Mouse (Mus musculus): ENCODE measurements around the gene Vim. TPM values are rescaled to one million over a fixed set of nuclear protein-coding genes. Genes with fewer than 3 reads are reported as not detected.

Gene Vim
- total RNA-seq (2021) (100 to 1,000 TPM; 264 to 265 TPM), polyA plus RNA-seq (2012; rRNA removed) (408 and 528 TPM in 2 replicates)
- long read RNA-seq, transcript Vim-201 (9 exons, 2,193 nt) = major isoform, 87 of 92 reads
- long read RNA-seq, partial matches to known transcripts = 3 of 92 reads
- long read RNA-seq, other reads (novel, unspliced or antisense) = 1 of 92 reads

DNA sequence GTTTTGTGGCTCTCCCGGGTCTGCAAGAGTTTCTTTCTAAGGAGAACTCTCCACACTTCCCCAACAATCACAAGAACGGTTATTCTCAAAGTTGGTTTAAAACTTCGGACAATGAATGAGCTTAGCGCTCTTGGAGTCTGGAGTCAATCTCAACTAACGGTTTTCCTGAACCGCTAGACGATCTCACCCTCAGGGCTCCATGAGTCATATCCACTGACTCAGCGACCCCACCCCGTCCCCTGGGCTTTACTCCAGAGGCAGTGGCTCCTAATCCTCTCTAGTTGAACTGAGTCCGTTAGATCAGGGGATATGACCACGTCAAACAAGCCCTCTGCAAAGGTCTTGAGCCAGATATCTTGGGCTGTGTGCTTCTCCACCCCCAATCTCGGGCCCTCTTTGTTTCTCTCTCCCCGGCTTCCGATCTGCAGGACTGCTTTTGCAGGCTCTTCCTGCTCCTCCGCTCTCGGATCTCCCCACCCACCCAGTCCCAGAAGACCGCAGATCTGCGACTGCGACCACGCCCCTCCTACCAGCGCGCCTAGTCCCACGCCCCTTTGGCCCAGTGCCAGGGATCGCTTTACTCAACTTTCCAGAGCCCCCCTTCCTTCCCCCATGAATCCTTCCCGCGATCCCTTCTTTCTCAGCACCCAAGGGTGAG lies at the start of gene Vim:
Vim (plus strand) TSS at position 520 of the 658 bp plus-strand sequence.
- peak within 1 kb of the TSS; percentile 88 for H3K4me3 ChIP-seq
- peak; percentile 91 to 92 for DNase-seq
- TF ChIP-seq EP300 (IDR thresholded peaks at IDR 0.05; ENCODE audit: insufficient read depth, low read depth, low read length) = peak; percentile 78
- peak; percentile 74 for TF ChIP-seq POLR2A (IDR thresholded peaks at IDR 0.05; ENCODE audit: insufficient read depth, low read depth, low read length)
- TF ChIP-seq CTCF (IDR thresholded peaks at IDR 0.05) = no peak
- peak within 1 kb of the TSS; percentile 80 for H3K9ac ChIP-seq (ENCODE audit: low read depth, low read length)
- no peaks in the 10 kb centered on the region for H3K27me3 ChIP-seq (ENCODE audit: control insufficient read depth, insufficient read depth, low read length)
- peaks cover 7% of the 10 kb centered on the region for H3K4me1 ChIP-seq (ENCODE audit: control insufficient read depth, insufficient read depth, low read length)
- H3K79me2 ChIP-seq (replicated peaks; ENCODE audit: control insufficient read depth, insufficient read depth, low read length) = no peaks in the 10 kb centered on the region
- peak within 1 kb of the TSS; percentile 97 for H3K27ac ChIP-seq
- intact Hi-C loops (cut with DNase I) = loop anchor here (1.0 to 10.0 kb wide), 7 partner anchors 29 to 302 kb away; partner anchors contain the start of genes Rsu1 and Trdmt1
- H3K36me3 ChIP-seq (ENCODE audit: control insufficient read depth, insufficient read depth, low read length) = peaks cover 20% of the 10 kb centered on the region
- WGBS = under 1% methylated on average over 26 of the region's 26 CpGs

GRCm38 (mm10) chr2:13526205-13526604 lies 47.5 kb upstream of the Vim start:
- no peaks in the 10 kb centered on the region for H3K79me2 ChIP-seq (replicated peaks; ENCODE audit: control insufficient read depth, insufficient read depth, low read length)
- no peak overlapping the region for H3K4me3 ChIP-seq
- H3K9ac ChIP-seq (ENCODE audit: low read depth, low read length) = no peak overlapping the region
- 82% methylated on average over 2 of the region's 2 CpGs for WGBS
- intact Hi-C loops (cut with DNase I) = loop anchor here (10.0 kb wide), 1 partner anchor 49 kb away; the partner anchor contains the start of gene Vim
- no peaks in the 10 kb centered on the region for H3K27me3 ChIP-seq (ENCODE audit: control insufficient read depth, insufficient read depth, low read length)
- no peak overlapping the region for H3K27ac ChIP-seq
- DNase-seq = no peak
- TF ChIP-seq CTCF (IDR thresholded peaks at IDR 0.05) = no peak
- TF ChIP-seq EP300 (IDR thresholded peaks at IDR 0.05; ENCODE audit: insufficient read depth, low read depth, low read length) = no peak
- no peak for TF ChIP-seq POLR2A (IDR thresholded peaks at IDR 0.05; ENCODE audit: insufficient read depth, low read depth, low read length)
- H3K36me3 ChIP-seq (ENCODE audit: control insufficient read depth, insufficient read depth, low read length) = peaks cover 3% of the 10 kb centered on the region
- peaks cover 3% of the 10 kb centered on the region for H3K4me1 ChIP-seq (ENCODE audit: control insufficient read depth, insufficient read depth, low read length)

GRCm38 (mm10) chr2:13527125-13527524 lies 46.6 kb upstream of the Vim start:
- 37% methylated on average over 2 of the region's 2 CpGs for WGBS
- Histone ChIP-seq H3K27ac (no peak overlapping the region; the same call in 1 of the 2 replicates), H3K79me2 (replicated peaks; ENCODE audit: control insufficient read depth, insufficient read depth, low read length) (no peaks in the 10 kb centered on the region), H3K27me3 (ENCODE audit: control insufficient read depth, insufficient read depth, low read length) (no peaks in the 10 kb centered on the region), H3K4me1 (ENCODE audit: control insufficient read depth, insufficient read depth, low read length) (peaks cover 3% of the 10 kb centered on the region), H3K4me3 (no peak overlapping the region), H3K9ac (ENCODE audit: low read depth, low read length) (no peak overlapping the region), H3K36me3 (ENCODE audit: control insufficient read depth, insufficient read depth, low read length) (peaks cover 3% of the 10 kb centered on the region)
- TF ChIP-seq EP300 (IDR thresholded peaks at IDR 0.05; ENCODE audit: insufficient read depth, low read depth, low read length) = no peak
- no peak for TF ChIP-seq CTCF (IDR thresholded peaks at IDR 0.05)
- no peak for TF ChIP-seq POLR2A (IDR thresholded peaks at IDR 0.05; ENCODE audit: insufficient read depth, low read depth, low read length)
- intact Hi-C loops (cut with DNase I) = loop anchor here (10.0 kb wide), 1 partner anchor 48 kb away; the partner anchor contains the start of gene Vim
- DNase-seq = no peak

GRCm38 (mm10) chr2:13527531-13527930 lies 46.2 kb upstream of the Vim start:
- H3K79me2 ChIP-seq (replicated peaks; ENCODE audit: control insufficient read depth, insufficient read depth, low read length) = no peaks in the 10 kb centered on the region
- H3K4me3 ChIP-seq = no peak overlapping the region
- H3K27me3 ChIP-seq (ENCODE audit: control insufficient read depth, insufficient read depth, low read length) = no peaks in the 10 kb centered on the region
- DNase-seq = no peak
- intact Hi-C loops (cut with DNase I) = loop anchor here (10.0 kb wide), 1 partner anchor 47 kb away; the partner anchor contains the start of gene Vim
- H3K27ac ChIP-seq = no peak overlapping the region
- TF ChIP-seq EP300 (IDR thresholded peaks at IDR 0.05; ENCODE audit: insufficient read depth, low read depth, low read length) (no peak), CTCF (IDR thresholded peaks at IDR 0.05) (no peak), POLR2A (IDR thresholded peaks at IDR 0.05; ENCODE audit: insufficient read depth, low read depth, low read length) (no peak)
- no peak overlapping the region for H3K9ac ChIP-seq (ENCODE audit: low read depth, low read length)
- peaks cover 3% of the 10 kb centered on the region for H3K36me3 ChIP-seq (ENCODE audit: control insufficient read depth, insufficient read depth, low read length)
- 31% methylated on average over 4 of the region's 4 CpGs for WGBS
- H3K4me1 ChIP-seq (ENCODE audit: control insufficient read depth, insufficient read depth, low read length) = peaks cover 3% of the 10 kb centered on the region

DNA sequence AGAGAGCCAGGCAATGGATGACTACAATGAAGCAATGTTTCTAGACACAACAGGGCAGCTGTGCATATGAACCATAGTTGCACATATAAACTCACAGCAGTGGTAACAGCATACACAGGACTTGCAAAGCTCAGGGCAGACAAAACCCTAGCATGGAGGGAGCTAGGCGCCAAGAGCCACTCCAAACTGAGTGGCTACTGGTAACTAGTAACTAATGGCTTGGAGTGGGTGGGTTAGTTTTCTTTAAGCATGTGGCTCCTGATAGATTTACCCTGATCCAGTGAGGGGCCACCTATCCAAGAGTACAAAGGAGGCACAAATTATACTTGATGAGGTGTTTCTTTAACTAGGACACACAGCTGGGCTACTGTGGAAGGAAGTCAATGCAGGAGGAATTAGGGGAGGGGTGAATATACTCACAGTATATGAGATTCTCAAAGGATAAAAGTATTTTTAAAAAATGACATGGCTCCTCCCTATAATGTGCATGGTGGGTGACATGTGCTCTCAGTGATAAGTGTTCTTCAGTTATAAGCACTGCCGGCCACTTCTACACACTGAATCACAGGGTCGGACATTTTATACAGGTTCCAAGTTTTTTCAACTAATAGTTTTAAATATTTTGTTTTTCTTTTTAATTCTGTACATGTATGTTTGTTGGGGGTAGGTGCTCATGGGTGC lies 44.3 kb upstream of the Vim start:
- H3K27ac ChIP-seq = no peak overlapping the region
- peaks cover 3% of the 10 kb centered on the region for H3K4me1 ChIP-seq (ENCODE audit: control insufficient read depth, insufficient read depth, low read length)
- intact Hi-C loops (cut with DNase I) = loop anchor here (10.0 kb wide), 1 partner anchor 45 kb away; the partner anchor contains the start of gene Vim
- WGBS = 95% methylated on average over 3 of the region's 3 CpGs
- H3K79me2 ChIP-seq (replicated peaks; ENCODE audit: control insufficient read depth, insufficient read depth, low read length) = peaks cover 1% of the 10 kb centered on the region; the same call in 1 of the 2 replicates
- no peak overlapping the region for H3K4me3 ChIP-seq
- peaks cover 3% of the 10 kb centered on the region for H3K36me3 ChIP-seq (ENCODE audit: control insufficient read depth, insufficient read depth, low read length)
- no peak for DNase-seq
- H3K9ac ChIP-seq (ENCODE audit: low read depth, low read length) = no peak overlapping the region
- no peaks in the 10 kb centered on the region for H3K27me3 ChIP-seq (ENCODE audit: control insufficient read depth, insufficient read depth, low read length)
- TF ChIP-seq POLR2A (IDR thresholded peaks at IDR 0.05; ENCODE audit: insufficient read depth, low read depth, low read length) = no peak
- TF ChIP-seq CTCF (IDR thresholded peaks at IDR 0.05) = no peak
- TF ChIP-seq EP300 (IDR thresholded peaks at IDR 0.05; ENCODE audit: insufficient read depth, low read depth, low read length) = no peak

Data from heart, adult 2 months (tissue).